Mouse (Mus musculus): ENCODE measurements at regions not wholly inside any gene's neighbourhood (a gene's known extent, or its start where the extent isn't known, plus 50 kb on each side); places are given as distances from the start of the nearest gene placed in this dataset.
"Not testable (repeated sequence)": the region's sequence is repeated elsewhere in the genome, so short reads cannot be mapped to it uniquely, and the experiment has no call there.

- no peak for DNase-seq
Observed at GRCm38 (mm10) chr1:81652990-81653717, 576.4 kb downstream of the Nyap2 start.

GRCm38 (mm10) chr1:81661245-81661644 lies 571.7 kb upstream of the Gm9747 start:
- DNase-seq = no peak

- DNase-seq = no peak
Observed at GRCm38 (mm10) chr1:81671142-81671541, 561.8 kb upstream of the Gm9747 start.

- no peak for DNase-seq
Observed at GRCm38 (mm10) chr1:81671725-81672124, 561.2 kb upstream of the Gm9747 start.

DNA sequence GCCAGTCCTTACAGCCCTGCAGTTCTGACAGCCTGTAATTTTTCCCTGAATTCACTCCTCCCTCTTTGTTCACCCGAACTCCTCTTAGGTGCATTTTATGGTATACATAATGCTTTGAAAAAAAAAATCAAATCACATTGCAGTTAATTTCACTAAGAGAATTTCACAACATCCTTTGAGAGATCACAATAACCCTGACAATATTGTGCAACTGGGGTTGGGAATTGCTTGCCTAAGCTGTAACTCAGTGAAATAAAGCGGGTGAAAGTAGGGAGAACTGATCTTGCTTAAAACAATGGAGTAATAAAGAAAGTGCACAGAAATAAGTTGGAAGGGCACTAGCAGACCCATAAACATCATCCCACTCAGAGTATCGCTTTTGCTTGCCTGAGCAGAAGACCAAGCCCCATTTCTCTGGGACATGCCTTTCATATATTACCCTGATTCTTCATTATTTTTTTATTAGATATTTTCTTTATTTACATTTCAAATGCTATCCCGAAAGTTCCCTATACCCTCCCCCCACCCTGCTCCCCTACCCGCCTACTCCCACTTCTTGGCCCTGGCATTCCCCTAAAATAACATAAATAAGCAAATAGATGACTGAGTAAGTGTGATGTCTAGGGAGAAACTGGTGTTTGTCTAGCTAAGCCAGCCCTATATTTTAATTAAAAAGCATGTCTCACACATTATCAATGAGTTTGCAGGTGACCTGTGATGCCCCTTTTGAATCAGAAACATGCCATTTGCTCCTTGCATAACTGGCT lies 557.2 kb upstream of the Gm9747 start:
- no peak for DNase-seq

- no peak for DNase-seq
Observed at GRCm38 (mm10) chr1:81677768-81678400, 555.0 kb upstream of the Gm9747 start.

GRCm38 (mm10) chr1:81696129-81696528 lies 536.8 kb upstream of the Gm9747 start:
- DNase-seq = no peak

GRCm38 (mm10) chr1:81709169-81709568 lies 523.7 kb upstream of the Gm9747 start:
- no peak for DNase-seq

DNA sequence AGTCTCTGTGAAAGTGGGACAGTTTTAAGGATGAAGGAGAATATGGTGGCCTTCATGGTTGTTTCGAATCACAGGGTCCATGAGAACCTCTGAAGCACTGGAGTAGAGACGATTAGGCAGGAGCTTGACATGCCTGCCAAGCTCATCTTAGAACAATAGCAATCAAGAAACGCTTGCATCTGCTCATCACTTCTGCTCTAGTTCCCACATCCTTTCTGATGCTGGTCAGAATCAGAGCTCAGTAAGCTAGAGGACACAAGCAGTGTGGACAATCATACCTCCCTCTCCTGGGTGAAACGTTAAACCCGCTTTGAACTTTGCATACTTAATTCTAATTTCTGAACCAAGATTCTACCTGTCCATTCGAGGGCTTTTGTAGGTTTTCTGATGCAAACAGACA lies 515.8 kb upstream of the Gm9747 start:
- no peak for DNase-seq

- DNase-seq = no peak
Observed at GRCm38 (mm10) chr1:81718233-81718632, 514.7 kb upstream of the Gm9747 start.

- no peak for DNase-seq
Observed at GRCm38 (mm10) chr1:81724859-81725258, 508.1 kb upstream of the Gm9747 start.

GRCm38 (mm10) chr1:81726268-81727132 lies 506.4 kb upstream of the Gm9747 start:
- DNase-seq = no peak

DNA sequence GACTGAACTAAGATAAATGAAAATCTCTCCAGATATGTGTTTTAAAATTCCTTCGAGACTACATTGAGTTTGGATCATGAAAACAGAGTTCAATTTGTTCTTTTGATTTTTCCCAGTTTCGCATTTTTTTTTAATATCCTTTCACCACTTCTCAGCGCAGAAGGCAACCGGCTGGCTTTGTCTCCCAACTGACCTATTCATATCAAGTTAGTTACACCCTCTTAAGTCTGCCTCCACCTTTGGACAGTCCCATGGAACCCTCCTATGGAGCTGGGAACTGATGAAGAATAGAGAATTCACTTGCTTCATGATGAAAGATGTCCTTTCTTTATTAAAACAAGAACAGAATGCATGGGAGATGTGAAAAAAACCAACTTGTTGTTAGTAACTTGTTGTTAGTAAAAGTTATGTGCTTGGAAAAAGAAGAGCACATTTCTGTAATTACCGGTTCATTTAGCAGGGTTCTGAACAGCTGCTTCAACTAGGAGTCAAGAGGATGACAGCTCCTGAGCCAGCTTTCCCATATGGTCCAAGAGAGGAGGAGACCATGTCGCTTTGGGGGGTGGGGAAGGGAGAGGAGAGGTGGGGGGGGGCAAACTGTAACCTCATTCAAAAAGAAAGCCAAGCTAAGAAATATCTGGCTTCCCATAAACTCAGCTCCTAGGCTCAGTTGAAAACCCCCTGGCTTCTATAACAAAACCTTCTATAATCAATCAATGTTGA lies 495.6 kb upstream of the Gm9747 start:
- DNase-seq = no peak

DNA sequence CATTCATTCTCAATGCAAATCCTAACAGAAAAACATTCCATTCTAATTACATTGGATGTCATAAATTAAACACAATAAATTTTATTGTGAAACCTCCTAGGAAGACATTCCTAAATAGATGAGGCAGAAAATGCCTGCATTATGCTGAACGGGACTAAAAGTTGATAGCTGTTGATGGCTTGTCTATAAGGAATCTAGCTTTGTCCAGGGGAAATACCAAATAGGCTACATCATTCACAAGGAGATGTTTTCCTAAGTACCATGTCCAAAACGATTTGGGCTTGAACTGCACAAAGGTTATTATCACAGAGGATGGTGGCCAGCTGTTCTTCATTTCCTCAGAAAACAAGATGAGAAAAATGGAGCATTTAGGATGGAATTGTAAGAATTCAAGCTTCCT lies 494.5 kb upstream of the Gm9747 start:
- DNase-seq = peak; percentile 21

- no peak for DNase-seq
Observed at GRCm38 (mm10) chr1:81739392-81739791, 493.5 kb upstream of the Gm9747 start.

GRCm38 (mm10) chr1:81739981-81740380 lies 492.9 kb upstream of the Gm9747 start:
- no peak for DNase-seq

DNA sequence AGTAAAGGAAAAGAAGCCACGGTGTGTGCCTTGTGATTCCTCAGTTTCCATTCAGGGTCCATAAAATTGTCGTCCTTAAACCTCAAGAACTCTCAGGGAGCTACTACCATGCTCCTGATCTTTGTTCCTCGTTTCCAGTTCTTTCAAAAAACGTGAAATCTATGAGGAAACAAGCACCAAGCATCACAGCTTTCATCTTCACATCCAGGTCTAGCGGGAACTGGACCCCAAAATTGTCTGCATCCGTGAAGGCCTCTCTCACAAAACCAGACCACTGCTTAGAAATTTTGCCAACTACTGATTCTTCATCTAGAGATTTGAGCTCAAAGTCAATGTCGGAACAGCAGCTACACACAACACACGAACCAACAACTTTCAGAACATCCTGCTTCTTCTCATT lies 491.0 kb upstream of the Gm9747 start:
- not testable (repeated sequence) for DNase-seq

- DNase-seq = peak; percentile 77
Observed at GRCm38 (mm10) chr1:81744524-81744923, 488.4 kb upstream of the Gm9747 start.

DNA sequence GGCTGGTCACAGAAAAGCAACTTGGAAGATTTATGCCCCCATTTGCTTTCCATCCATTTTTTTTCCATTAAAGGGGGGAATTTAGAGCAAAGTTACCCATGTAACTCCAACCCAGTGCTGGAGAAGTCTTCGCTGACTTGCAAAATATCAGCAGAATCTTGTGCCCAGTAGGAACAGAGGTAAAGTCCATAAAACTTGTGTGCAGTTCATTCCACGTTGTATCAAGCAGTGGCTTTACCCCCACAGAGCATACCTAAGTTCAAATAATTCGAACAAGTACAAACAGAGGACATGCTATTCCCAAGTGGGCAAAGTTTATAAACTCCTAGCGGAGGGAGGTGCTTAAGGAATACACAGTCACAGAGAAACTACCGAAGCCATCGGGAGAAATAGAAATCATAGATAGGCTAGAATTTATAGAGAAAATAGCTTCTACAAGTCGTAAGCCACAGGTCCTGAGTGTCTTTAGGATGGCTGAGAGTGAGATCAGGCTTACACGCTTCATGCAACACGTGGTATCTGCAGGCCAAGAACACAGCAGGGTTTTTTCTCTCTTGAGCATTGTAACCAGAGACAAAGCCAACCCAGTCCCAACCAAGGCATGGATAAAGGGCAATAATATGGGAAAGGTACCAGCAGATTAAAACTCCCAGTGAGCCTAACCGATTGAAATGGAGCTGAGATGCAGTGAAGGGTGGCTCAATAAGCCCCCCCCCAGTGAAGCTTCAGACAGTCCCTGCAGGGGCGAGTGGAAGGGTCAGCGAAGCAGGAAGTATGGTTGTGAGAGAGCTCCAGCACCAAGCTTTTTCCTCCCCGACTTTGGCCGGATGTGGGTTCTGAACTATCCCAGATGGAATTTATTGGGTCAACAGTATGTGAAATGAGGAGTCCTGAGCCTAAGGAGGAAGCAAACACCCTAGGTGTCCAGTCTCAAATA lies 487.6 kb upstream of the Gm9747 start:
- DNase-seq = peak; percentile 36

- DNase-seq = no peak
Observed at GRCm38 (mm10) chr1:81746013-81746412, 486.9 kb upstream of the Gm9747 start.

- no peak for DNase-seq
Observed at GRCm38 (mm10) chr1:81747025-81747424, 485.9 kb upstream of the Gm9747 start.

All from kidney, postnatal 14 days (tissue).